Mouse (Mus musculus) heart, adult 2 months (tissue): ENCODE measurements around the gene Snapc2.

Source experiments
- CTCF ChIP-seq: fragments of 200-600 bp; IDR thresholded peaks from 2 replicates; pipeline ENCODE4 v1.8.1; 2022; ENCODE audit warnings: antibody characterized with exemption, mild to moderate bottlenecking, moderate library complexity
- EP300 ChIP-seq: fragments of 200-500 bp; IDR thresholded peaks from 2 replicates; pipeline ENCODE4 v1.6.1; 2011; ENCODE audit warnings: low read depth, low read length, control low read depth; ENCODE audit not compliant: insufficient read depth
- POLR2A ChIP-seq: fragments of 200-500 bp; IDR thresholded peaks from 2 replicates; pipeline ENCODE4 v1.6.1; 2011; ENCODE audit warnings: mild to moderate bottlenecking, low read depth, low read length, control low read depth; ENCODE audit not compliant: insufficient read depth

DNA sequence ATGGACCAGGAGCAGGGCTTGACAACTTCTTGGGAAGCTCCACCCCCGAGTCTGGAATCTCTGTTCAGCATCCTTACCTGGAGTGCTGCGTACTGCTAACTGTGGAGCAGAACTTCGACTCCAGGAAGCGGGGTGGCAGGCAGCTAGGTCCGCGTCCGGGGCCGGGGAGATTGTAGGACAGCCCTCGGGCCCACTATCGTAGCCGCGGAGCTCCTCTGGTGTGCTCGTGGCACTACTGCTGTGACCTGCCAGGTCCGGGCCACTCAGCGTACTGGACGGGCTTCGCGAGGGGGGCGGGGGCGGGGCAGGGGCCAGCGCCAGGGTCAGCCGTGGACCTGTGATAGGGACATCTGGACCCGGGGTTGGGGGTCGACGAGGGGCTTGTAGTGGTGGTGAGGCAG lies 40.1 kb upstream of the Snapc2 start:
- TF ChIP-seq POLR2A = no peak
- TF ChIP-seq CTCF = no peak
- no peak for TF ChIP-seq EP300
